Mouse (Mus musculus) midbrain, embryonic 14.5 days (tissue): Measurements from ENCODE around the gene Top1. TPM values are rescaled to one million over a fixed set of nuclear protein-coding genes. Genes with fewer than 3 reads are reported as not detected.

ENCODE experiments used
- ATAC-seq: fragments of 200-750 bp; cut with Nextera tagmentation; 2 replicates; pipeline ENCODE4 v1.8.0; 2017; ENCODE audit warnings: moderate number of reproducible peaks, moderate library complexity; ENCODE audit not compliant: low FRiP score, low TSS enrichment
- DNase-seq: peaks from one replicate; pipeline ENCODE4 v3.0.0-alpha.2; 2015
- H3K27ac ChIP-seq: fragments of 300-500 bp; sonication (generic); replicated peaks from 2 replicates; pipeline ENCODE4 v1.5.1; 2014; ENCODE audit warnings: mild to moderate bottlenecking, low read depth, low read length, moderate library complexity
- H3K27me3 ChIP-seq: fragments of 300-500 bp; sonication (generic); 2 replicates; pipeline ENCODE4 v1.6.1; 2014; ENCODE audit warnings: low read length, control low read depth, mixed read lengths; ENCODE audit not compliant: control insufficient read depth, insufficient read depth
- H3K36me3 ChIP-seq: fragments of 300-500 bp; sonication (generic); 2 replicates; pipeline ENCODE4 v1.6.1; 2014; ENCODE audit warnings: low read length, control low read depth; ENCODE audit not compliant: control insufficient read depth, insufficient read depth
- H3K4me1 ChIP-seq: fragments of 300-500 bp; sonication (generic); 2 replicates; pipeline ENCODE4 v1.6.1; 2014; ENCODE audit warnings: mild to moderate bottlenecking, antibody characterized with exemption, low read length, control low read depth; ENCODE audit not compliant: control insufficient read depth, insufficient read depth
- H3K4me2 ChIP-seq: fragments of 300-500 bp; sonication (generic); 2 replicates; pipeline ENCODE4 v1.6.1; 2014; ENCODE audit warnings: mild to moderate bottlenecking, low read length, moderate library complexity
- H3K4me3 ChIP-seq: fragments of 300-500 bp; sonication (generic); replicated peaks from 2 replicates; pipeline ENCODE4 v1.5.1; 2014; ENCODE audit warnings: low read depth, low read length
- H3K9ac ChIP-seq: fragments of 300-500 bp; sonication (generic); replicated peaks from 2 replicates; pipeline ENCODE4 v1.6.1; 2014; ENCODE audit warnings: mild to moderate bottlenecking, low read length, moderate library complexity
- H3K9me3 ChIP-seq: fragments of 300-500 bp; sonication (generic); 2 replicates; pipeline ENCODE4 v1.6.1; 2016; ENCODE audit warnings: low read length, control low read depth, mixed read lengths; ENCODE audit not compliant: control insufficient read depth
- WGBS: fragments of 180-500 bp; shearing (Covaris S2); extraction: QIAGEN DNeasy Blood & Tissue Kit; methylation state at CpG from one replicate; pipeline ENCODE4 v1.1.7; 2014; 5-methylcytosine and 5-hydroxymethylcytosine counted together
- microRNA-seq: library from miRNA; unstranded; fragments of <30 nt; microRNA quantifications from one replicate; pipeline ENCODE4, GENCODE M21; 2016
- polyA plus RNA-seq: library from polyadenylated mRNA; unstranded; fragments of >200 nt; fragmentation: Nextera tagmentation; extraction: Ambion mirVana; gene quantifications from 2 replicates; pipeline ENCODE4 v1.2.1, GENCODE M21; 2014

The Top1 gene
- polyA plus RNA-seq, 1 experiment from 2014 or later: 83.2 TPM

DNA sequence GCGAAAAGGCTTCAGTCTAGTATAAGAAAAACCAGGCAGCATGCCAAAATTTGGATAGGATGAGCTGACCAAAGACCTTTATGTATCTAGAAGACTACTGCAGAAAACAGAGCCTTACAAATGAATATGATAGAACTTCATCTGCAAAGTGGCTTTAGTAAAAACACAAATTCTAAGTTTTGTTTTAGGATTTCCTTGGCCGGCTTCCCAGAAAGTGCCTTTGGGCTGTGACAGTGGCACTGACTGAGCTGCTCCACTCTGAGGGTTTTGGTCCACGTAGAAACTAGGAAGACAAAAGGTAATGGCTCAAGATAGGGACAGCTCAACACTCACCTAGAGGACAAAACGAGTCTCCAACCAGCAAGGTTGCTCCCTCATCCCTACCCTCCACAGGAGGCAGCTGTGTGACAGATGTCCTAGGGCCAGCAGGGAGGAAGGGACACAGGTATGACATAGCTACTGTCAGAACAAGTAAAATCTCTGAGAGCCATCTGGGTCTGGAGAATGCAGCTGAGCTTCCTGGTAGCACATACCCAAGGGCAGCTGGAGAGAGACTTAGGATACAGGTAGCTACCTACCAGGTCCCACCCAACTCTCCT is 122.5 kb downstream of the Top1 start:
- H3K9me3 ChIP-seq: no peaks in the 10 kb centered on the region
- H3K4me2 ChIP-seq: no peak overlapping the region
- no peak overlapping the region for H3K27ac ChIP-seq
- H3K27me3 ChIP-seq: no peaks in the 10 kb centered on the region
- H3K36me3 ChIP-seq: peaks cover 42% of the 10 kb centered on the region
- no peaks in the 10 kb centered on the region for H3K4me1 ChIP-seq
- 88% methylated on average over 4 of the region's 4 CpGs for WGBS
- ATAC-seq (no peak), DNase-seq (no peak)
- no peak overlapping the region for H3K4me3 ChIP-seq
- H3K9ac ChIP-seq: no peak overlapping the region

DNA sequence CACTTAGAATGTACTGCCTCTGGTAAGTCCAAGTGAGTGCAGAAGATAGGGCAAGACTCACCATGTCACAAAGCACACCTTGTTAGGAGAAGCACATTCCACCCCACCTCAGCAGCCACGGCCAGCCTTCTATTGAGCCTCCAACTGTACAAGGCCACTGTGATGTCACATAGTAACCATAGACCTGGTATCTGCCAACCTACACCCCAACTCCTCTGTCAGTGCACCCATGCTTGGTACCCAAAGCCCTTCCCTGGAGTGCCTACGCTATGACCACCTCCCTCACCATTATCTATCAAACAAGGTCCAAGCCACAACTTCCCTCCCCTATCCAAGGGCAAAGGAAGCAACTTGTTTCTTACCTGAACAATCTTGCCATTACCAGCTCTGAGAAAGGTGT is 123.3 kb downstream of the Top1 start:
- Histone ChIP-seq H3K9me3 (no peaks in the 10 kb centered on the region), H3K4me3 (no peak overlapping the region), H3K4me2 (no peak overlapping the region), H3K27me3 (no peaks in the 10 kb centered on the region), H3K9ac (no peak overlapping the region), H3K36me3 (peaks cover 34% of the 10 kb centered on the region), H3K27ac (no peak overlapping the region), H3K4me1 (no peaks in the 10 kb centered on the region)
- WGBS: 100% methylated on average over 2 of the region's 2 CpGs
- ATAC-seq: no peak
- no peak for DNase-seq

DNA sequence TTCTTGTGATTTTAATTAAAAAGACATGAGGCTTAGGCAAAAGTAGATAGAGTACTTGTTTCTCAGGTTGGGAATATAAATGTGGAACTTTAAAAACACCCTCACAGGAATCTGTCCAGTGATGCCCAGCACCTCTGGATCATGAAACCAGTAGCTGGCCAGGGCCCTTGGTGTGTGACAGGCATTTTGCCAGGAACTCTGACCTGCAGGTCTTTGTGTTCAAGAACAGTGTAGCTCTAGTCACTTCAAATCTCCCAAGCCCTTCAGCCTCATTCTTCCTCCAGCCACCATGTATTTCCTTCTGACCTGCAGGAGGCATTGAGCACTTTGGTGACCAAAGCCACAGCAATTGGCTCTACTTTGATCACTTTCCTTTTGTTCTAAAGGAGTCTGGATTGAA is 124.7 kb downstream of the Top1 start:
- no peak for ATAC-seq
- Histone ChIP-seq H3K9me3 (no peaks in the 10 kb centered on the region), H3K27me3 (no peaks in the 10 kb centered on the region)

DNA sequence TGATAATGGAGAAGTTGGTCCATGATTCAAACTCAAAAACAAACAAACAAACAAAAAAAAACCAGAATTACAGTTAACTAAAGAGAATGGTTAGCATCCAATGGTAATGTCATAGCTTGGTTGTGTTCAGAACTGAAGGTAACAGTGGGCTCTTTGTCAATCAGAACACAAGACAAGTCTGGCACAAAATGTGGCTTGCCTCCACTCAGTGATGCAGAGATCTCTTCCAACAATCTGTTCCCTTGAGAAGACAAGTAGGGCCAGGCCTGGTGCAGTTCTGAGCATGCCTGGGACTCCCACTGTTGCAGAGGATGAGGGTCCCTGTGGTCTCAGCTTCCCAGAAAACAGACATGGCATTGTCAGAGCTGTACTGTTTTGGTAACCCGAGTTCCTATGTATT is 125.2 kb downstream of the Top1 start:
- 88% methylated on average over 1 of the region's 1 CpGs for WGBS
- ATAC-seq: no peak

More for the DNA sequence above, 124.7 kb downstream of the Top1 start:
- H3K4me2 ChIP-seq: no peak overlapping the region
- no peak overlapping the region for H3K27ac ChIP-seq
- H3K4me3 ChIP-seq: no peak overlapping the region
- peaks cover 22% of the 10 kb centered on the region; the same call in 1 of the 2 replicates for H3K36me3 ChIP-seq
- no peak for DNase-seq
- H3K9ac ChIP-seq: no peak overlapping the region
- no peaks in the 10 kb centered on the region for H3K4me1 ChIP-seq

DNA sequence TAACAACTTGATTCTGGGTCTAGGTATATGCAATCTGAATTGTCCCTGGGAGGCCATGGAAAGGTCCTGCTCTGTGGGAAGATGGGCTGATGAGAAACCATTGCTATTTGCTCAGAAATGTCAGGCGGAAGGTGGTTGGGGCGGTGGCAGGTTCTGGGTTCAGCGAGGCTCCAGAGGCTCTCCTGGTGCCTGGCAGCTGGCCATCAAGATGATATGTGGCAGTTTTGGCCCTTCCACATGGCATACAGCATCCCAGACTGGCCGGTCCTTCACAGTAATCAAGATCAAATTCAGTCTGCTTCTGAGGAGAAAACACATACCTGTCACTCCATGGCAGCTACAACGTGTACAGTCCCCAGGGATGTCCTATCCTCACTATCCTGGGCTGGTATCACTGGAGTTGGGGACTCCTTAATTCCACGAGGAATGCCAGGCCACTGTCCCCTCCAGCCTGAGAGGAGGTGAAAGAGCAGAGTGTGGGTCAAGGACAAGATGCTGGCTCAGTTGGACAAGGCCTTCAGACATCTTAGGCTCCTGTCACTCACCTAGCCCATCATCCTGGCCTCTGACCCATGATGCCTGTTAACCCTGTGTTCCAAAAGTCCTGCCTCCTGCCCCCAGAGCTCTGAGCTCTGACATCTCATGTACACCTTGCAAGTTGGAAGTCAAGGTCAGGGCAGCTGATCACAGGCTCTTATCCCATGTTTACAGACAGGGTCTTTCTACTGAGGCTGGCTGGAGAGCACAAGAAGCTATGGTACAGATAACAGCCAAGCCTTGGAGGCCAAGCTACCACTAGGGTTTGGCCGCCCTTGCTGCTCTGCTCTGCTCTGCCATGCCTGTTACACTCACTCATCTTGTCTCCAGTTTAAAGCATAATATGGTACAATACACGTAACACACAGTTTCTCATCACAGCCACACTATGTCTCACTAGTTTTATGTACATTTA is 125.9 kb downstream of the Top1 start:
- Histone ChIP-seq H3K9ac (no peak overlapping the region), H3K36me3 (peaks cover 21% of the 10 kb centered on the region; the same call in 1 of the 2 replicates), H3K4me1 (no peaks in the 10 kb centered on the region), H3K27ac (no peak overlapping the region), H3K9me3 (no peaks in the 10 kb centered on the region), H3K4me3 (no peak overlapping the region), H3K27me3 (no peaks in the 10 kb centered on the region), H3K4me2 (no peak overlapping the region)
- WGBS: 90% methylated on average over 8 of the region's 8 CpGs
- ATAC-seq (no peak), DNase-seq (no peak)

More for the DNA sequence above, 125.2 kb downstream of the Top1 start:
- no peak for DNase-seq
- Histone ChIP-seq H3K9ac (no peak overlapping the region), H3K27ac (no peak overlapping the region), H3K4me1 (no peaks in the 10 kb centered on the region), H3K4me2 (no peak overlapping the region), H3K27me3 (no peaks in the 10 kb centered on the region), H3K36me3 (peaks cover 22% of the 10 kb centered on the region; the same call in 1 of the 2 replicates), H3K9me3 (no peaks in the 10 kb centered on the region), H3K4me3 (no peak overlapping the region)

Small RNA genes within 50 kb of the gene (microRNA-seq; reads per million reads assigned to microRNA genes)
- not detected for gene Gm23968

Other genes starting within 250 kb of the Top1 start
- gene Plcg1, start 85.4 kb downstream of the Top1 start, polyA plus RNA-seq: 51.7 and 68.8 TPM in 2 replicates
- gene Zhx3, start 227.1 kb downstream of the Top1 start, polyA plus RNA-seq: 16.9 and 17.9 TPM in 2 replicates
- gene Lpin3, start 234.8 kb downstream of the Top1 start, polyA plus RNA-seq: 0.14 and 0.34 TPM in 2 replicates